Mouse (Mus musculus): ENCODE results near the gene Oxa1l.

- TF ChIP-seq CTCF (IDR thresholded peaks at IDR 0.05; ENCODE audit: low read depth, low read length), result no peak
- TF ChIP-seq GATA1 (IDR thresholded peaks at IDR 0.05; ENCODE audit: borderline replicate concordance, low read length), result no peak
- no peak for TF ChIP-seq TAL1 (conservative IDR thresholded peaks at IDR 0.05; ENCODE audit: low read depth, low read length)
- TF ChIP-seq POLR2AphosphoS5 (IDR thresholded peaks at IDR 0.05; ENCODE audit: insufficient replicate concordance, low read depth, low read length), result no peak
- no peak for TF ChIP-seq GATA2 (IDR thresholded peaks at IDR 0.05; ENCODE audit: borderline replicate concordance, low read depth, low read length)
Observed at GRCm38 (mm10) chr14:54408336-54409056, 47.9 kb downstream of the Oxa1l start.
